Mouse (Mus musculus) heart, adult 11 months (tissue): ENCODE measurements at regions not wholly inside any gene's neighbourhood (a gene's known extent, or its start where the extent isn't known, plus 50 kb on each side); places are given as distances from the start of the nearest gene placed in this dataset.

Source experiments
- DNase-seq: peaks from one replicate; pipeline ENCODE4 v3.0.0; 2022

GRCm38 (mm10) chr13:105503657-105504056, 60.2 kb downstream of the Htr1a start:
- no peak for DNase-seq

- DNase-seq, result no peak
Measured at GRCm38 (mm10) chr13:105537981-105538680, 94.7 kb downstream of the Htr1a start.

GRCm38 (mm10) chr13:105573248-105573647, 129.8 kb downstream of the Htr1a start:
- no peak for DNase-seq

GRCm38 (mm10) chr13:105606450-105606849, 163.0 kb downstream of the Htr1a start:
- DNase-seq, result no peak

GRCm38 (mm10) chr13:105619308-105619707, 175.9 kb downstream of the Htr1a start:
- peak; percentile 55 for DNase-seq

- no peak for DNase-seq
Measured at GRCm38 (mm10) chr13:105620867-105621266, 177.4 kb downstream of the Htr1a start.

- DNase-seq, result peak; percentile 64
Measured at GRCm38 (mm10) chr13:105628618-105629017, 185.2 kb downstream of the Htr1a start.

- no peak for DNase-seq
Measured at GRCm38 (mm10) chr13:105648617-105649016, 205.2 kb downstream of the Htr1a start.
